Mouse (Mus musculus) embryonic fibroblast, embryonic 13.5 days (primary cell): ENCODE data around the gene Gm10226. TPM values are rescaled to one million over a fixed set of nuclear protein-coding genes. Genes with fewer than 3 reads are reported as not detected.
"Not testable (repeated sequence)": the region's sequence is repeated elsewhere in the genome, so short reads cannot be mapped to it uniquely, and the experiment has no call there.

Source experiments
- H3K27ac ChIP-seq: 2 replicates; pipeline ENCODE4 v1.5.1; 2012; ENCODE audit warnings: low read length, control low read depth, inconsistent platforms; ENCODE audit not compliant: insufficient read depth
- H3K4me1 ChIP-seq: 2 replicates; pipeline ENCODE4 v1.6.1; 2011; ENCODE audit warnings: low read length; ENCODE audit not compliant: control insufficient read depth, insufficient read depth
- H3K4me3 ChIP-seq: 2 replicates; pipeline ENCODE4 v1.5.1; 2011; ENCODE audit warnings: mild to moderate bottlenecking, control low read depth, low read length; ENCODE audit not compliant: insufficient read depth
- CTCF ChIP-seq: IDR thresholded peaks from 2 replicates; pipeline ENCODE4 v1.5.1; 2011; ENCODE audit warnings: mild to moderate bottlenecking, control low read depth, low read length, moderate library complexity, borderline replicate concordance; ENCODE audit not compliant: insufficient read depth
- POLR2A ChIP-seq: IDR thresholded peaks from 2 replicates; pipeline ENCODE4 v1.6.1; 2011; ENCODE audit warnings: low read depth, mild to moderate bottlenecking, control low read depth, low read length, moderate library complexity
- polyA plus RNA-seq: library from polyadenylated mRNA; stranded (reverse); fragments of >200 nt; gene quantifications from 2 replicates; pipeline ENCODE4 v1.2.4, GENCODE M21; 2011; ENCODE audit warnings: low read depth; ENCODE audit not compliant: missing spikeins, insufficient read length

The Gm10226 gene
- polyA plus RNA-seq, result 4.2 and 10.9 TPM in 2 replicates

DNA sequence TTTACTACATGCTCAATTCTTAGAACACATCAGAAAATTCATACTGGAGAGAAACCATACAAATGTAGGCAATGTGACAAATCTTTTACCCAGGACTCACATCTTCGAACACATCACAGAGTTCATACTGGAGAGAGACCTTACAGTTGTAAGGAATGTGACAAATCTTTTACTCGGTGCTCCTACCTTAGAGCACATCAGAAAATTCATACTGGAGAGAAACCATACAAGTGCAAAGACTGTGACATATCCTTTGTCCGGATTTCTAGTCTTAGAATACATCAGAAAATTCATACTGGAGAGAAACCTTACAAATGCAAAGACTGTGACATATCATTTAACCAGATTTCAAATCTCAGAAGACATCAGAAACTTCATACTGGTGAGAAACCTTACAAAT lies at the start of gene Gm10226:
Gene Gm10226 (plus strand): TSS at position 301 of the 400 bp plus-strand sequence.
- TF ChIP-seq CTCF (no peak), POLR2A (no peak)
- Histone ChIP-seq H3K4me1 (no peaks in the 10 kb centered on the region), H3K4me3 (no peak within 1 kb of the TSS), H3K27ac (no peak within 1 kb of the TSS)

- Histone ChIP-seq H3K4me1 (peaks cover 3% of the 10 kb centered on the region; the same call in 1 of the 2 replicates), H3K4me3 (no peak overlapping the region), H3K27ac (peak overlapping the region; percentile 39)
- TF ChIP-seq CTCF (no peak), POLR2A (no peak)
These were observed 42.9 kb upstream of the Gm10226 start for GRCm38 (mm10) chr17:21648791-21649190.

- Histone ChIP-seq H3K4me3 (no peak overlapping the region), H3K4me1 (peaks cover 3% of the 10 kb centered on the region; the same call in 1 of the 2 replicates), H3K27ac (peak overlapping the region; percentile 89)
- TF ChIP-seq POLR2A (no peak), CTCF (no peak)
These were observed 41.7 kb upstream of the Gm10226 start for GRCm38 (mm10) chr17:21649936-21650335.

DNA sequence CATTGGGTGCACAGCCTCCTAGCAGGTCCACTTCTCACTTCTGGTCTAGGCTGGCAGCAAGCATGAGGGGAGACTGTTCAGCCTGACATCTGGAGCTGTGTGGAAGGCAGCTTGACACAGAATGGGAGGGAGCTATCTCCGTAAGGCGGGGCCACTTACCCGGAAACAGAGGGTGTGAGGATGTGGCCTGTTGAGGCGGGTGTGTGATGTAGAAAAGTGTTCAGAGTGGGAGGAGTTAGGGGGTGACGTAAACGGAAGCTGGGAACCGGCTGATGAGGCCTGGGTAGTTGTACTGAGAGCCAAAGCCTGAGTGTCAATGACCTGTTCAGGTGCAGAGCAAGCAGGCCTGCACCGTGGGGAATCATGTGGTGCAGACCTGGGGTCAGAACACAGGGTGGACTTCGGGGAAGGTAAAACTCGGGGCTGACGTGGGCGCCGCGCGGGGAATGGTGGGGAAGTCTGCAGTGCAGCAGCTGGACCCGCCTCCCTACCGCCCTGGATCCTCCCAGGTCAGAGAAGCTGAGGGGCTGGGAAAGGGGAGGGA lies 41.2 kb upstream of the Gm10226 start, which contains the start of gene Zfp983:
Gene Zfp983 (plus strand): TSS at position 261 of the 544 bp plus-strand sequence.
- not testable (repeated sequence) for H3K4me1 ChIP-seq
- peak within 1 kb of the TSS; percentile 51 for H3K4me3 ChIP-seq
- peak within 1 kb of the TSS; percentile 89 for H3K27ac ChIP-seq
- peak; percentile 88 for TF ChIP-seq POLR2A

- not testable (repeated sequence) for H3K27ac ChIP-seq, H3K4me3 ChIP-seq, H3K4me1 ChIP-seq
These were observed 12.8 kb upstream of the Gm10226 start for GRCm38 (mm10) chr17:21678826-21679225.

DNA sequence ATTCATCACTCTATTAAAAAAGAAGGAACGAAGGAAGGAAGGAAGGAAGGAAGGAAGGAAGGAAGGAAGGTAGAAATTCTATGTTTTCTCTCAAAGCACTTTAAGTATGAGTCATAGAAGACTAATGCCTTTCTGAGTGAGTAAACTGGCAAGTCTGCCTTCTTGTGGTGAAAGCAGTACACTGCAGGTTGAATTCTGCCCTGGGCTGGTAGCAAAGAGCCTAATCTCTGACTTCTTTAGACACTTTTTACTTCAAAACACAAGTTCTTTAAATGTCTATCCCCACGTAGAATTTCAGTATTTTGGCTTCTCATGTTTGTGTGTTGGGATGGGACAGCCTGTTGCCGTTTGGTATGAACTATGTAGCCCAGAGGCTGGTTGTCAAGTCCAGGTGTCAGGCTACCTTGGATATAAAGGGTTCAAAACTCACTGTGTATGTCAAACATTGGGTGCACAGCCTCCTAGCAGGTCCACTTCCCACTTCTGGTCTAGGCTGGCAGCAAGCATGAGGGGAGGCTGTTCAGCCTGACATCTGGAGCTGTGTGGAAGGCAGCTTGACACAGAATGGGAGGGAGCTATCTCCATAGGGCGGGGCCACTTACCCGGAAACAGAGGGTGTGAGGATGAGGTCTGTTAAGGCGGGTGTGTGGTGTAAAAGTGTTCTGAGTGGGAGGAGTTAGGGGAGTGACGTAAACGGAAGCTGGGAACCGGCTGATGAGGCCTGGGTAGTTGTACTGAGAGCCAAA lies 12.2 kb upstream of the Gm10226 start:
- TF ChIP-seq POLR2A (peak; percentile 74), CTCF (no peak)
- Histone ChIP-seq H3K27ac (peak overlapping the region; percentile 66), H3K4me3 (peak overlapping the region; percentile 58), H3K4me1 (no peaks in the 10 kb centered on the region)

DNA sequence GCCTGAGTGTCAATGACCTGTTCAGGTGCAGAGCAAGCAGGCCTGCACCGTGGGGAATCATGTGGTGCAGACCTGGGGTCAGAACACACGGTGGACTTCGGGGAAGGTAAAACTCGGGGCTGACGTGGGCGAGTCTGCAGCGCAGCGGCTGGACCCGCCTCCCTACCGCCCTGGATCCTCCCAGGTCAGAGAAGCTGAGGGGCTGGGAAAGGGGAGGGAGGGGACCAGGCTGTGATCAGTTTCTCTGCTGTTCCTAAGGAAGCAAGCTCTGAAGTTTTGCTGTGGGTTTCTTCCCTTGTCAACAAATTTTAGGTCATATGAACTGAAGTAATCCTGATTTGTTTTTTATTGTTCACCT lies 11.7 kb upstream of the Gm10226 start:
- H3K4me3 ChIP-seq, result peak overlapping the region; percentile 58
- 0 out of 2 replicates have a peak overlapping the region, but pooled peaks have one; percentile 60 for H3K27ac ChIP-seq
- H3K4me1 ChIP-seq, result not testable (repeated sequence)

DNA sequence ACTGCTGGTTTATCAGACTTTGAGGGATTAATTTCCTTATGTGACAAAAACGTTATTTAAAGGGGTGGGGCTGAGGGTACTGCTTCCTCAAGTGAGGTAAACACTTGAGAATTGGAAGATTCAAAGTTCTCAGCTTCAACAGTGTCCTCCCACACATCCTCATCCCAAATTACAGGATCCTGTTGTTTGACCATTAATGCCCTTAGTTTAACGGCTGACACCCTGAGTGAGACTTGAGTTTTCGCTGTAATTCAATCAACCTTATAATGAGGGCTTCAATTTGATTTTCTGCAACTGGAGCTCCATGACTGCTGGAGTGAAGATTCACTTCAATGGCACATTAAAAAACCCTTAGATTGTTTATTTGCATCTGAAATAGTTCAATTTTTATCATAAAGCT lies 1.7 kb downstream of the Gm10226 start:
- H3K27ac ChIP-seq, result no peak overlapping the region
- no peak overlapping the region for H3K4me3 ChIP-seq
- H3K4me1 ChIP-seq, result no peaks in the 10 kb centered on the region
- TF ChIP-seq POLR2A (no peak), CTCF (no peak)

DNA sequence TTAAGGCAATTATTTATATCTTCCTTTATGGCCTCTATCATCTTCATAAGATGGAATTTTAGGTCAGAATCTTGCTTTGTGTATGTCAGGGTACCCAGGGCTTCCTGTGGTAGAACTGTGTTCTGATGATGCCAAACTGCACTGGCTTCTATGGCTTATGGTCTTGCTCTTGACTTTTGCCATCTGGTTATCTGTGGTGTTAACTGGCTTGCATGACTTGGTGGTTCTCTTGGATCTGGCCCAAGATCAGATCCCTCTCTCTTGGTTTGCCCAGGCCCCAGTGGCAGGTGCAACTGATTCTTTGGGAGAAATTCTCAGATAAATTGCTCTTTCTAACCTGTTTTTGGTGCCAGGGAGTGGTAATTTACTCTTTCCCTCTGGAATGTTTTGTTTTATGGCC lies 4.4 kb downstream of the Gm10226 start:
- H3K4me1 ChIP-seq, result no peaks in the 10 kb centered on the region
- no peak overlapping the region for H3K4me3 ChIP-seq
- no peak for TF ChIP-seq POLR2A
- no peak for TF ChIP-seq CTCF

DNA sequence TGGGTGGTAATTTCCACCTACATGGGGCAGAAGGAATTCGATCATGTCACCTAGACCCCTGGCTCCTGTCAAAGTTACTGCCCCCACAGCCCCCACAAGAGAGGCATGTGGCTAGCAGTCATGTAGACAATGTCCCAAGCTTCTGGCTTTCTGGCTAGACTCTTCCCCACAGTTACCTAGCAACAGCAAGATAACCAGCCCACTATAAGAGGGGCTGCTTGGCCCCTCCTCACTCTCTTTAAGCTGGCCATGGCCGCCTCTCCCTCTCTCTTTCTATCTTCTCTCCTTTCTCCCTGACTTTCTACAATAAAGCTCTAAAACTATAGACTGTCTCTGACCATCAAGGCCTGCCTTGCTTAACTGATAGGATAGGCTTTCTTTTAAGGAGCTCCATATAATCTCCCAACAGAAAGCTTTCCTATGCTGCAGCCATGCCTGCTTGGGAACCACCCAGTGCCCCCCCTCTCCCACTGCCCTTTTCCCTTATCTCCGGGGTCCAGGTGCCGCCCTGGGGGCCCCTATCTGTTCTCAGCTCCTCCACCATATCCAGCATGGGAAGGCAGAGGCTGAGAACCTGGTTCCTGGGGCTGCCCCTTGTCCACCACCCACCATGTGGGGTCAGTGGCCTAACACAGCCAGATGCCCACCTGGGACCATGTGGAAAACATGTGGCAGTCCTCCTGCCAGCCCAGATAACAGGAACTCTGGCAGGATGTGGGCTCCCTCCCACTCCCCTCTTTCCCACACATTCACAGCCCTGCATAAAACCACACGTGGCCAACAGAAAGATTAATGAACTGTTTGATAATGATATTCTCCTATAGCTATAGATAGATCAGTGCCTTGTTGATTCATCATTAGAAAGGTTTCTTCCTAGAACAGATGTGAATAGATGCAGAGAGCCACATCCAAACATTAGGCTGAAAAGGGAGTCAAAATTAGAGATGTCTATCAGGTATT lies 10.9 kb downstream of the Gm10226 start:
- H3K4me3 ChIP-seq, result no peak overlapping the region
- H3K4me1 ChIP-seq, result no peaks in the 10 kb centered on the region
- no peak overlapping the region for H3K27ac ChIP-seq
- TF ChIP-seq POLR2A (no peak), CTCF (no peak)

More for the DNA sequence above, 4.4 kb downstream of the Gm10226 start:
- H3K27ac ChIP-seq, result no peak overlapping the region
